Mouse (Mus musculus) C2C12 (cell line): Measurements from ENCODE around the gene Adgrb2.

Experiments
- CTCF ChIP-seq: IDR thresholded peaks from one replicate; pipeline ENCODE4 v1.5.1; 2011; ENCODE audit not compliant: control insufficient read depth, insufficient read depth, insufficient read length
- MYOD1 ChIP-seq: IDR thresholded peaks from one replicate; pipeline ENCODE4 v1.6.1; 2011; ENCODE audit warnings: low read depth; ENCODE audit not compliant: control insufficient read depth, insufficient read length
- MYOG ChIP-seq: IDR thresholded peaks from one replicate; pipeline ENCODE4 v1.6.1; 2011; ENCODE audit not compliant: control insufficient read depth, insufficient read length; ENCODE audit errors: extremely low read depth
- USF1 ChIP-seq: IDR thresholded peaks from one replicate; pipeline ENCODE4 v1.6.1; 2011; ENCODE audit warnings: low read depth, mild to moderate bottlenecking, control low read depth, moderate library complexity

GRCm38 (mm10) chr4:130044211-130044610, 59.5 kb downstream of the Adgrb2 start:
- TF ChIP-seq CTCF (no peak), MYOD1 (no peak), USF1 (no peak), MYOG (no peak)
